Mouse (Mus musculus): ENCODE measurements around the gene Vmn1r220. TPM values are rescaled to one million over a fixed set of nuclear protein-coding genes. Genes with fewer than 3 reads are reported as not detected.

The Vmn1r220 gene
- polyA plus RNA-seq, 1 experiment from 2014 or later: not detected

Other genes with a start within 250 kb of the Vmn1r220 start
- gene Vmn1r213, start 180.3 kb downstream of the Vmn1r220 start, polyA plus RNA-seq (2015; fragmentation: Nextera tagmentation; extraction: Ambion mirVana): not detected in 2 replicates
- gene Vmn1r214, start 157.6 kb downstream of the Vmn1r220 start, polyA plus RNA-seq (2015; fragmentation: Nextera tagmentation; extraction: Ambion mirVana): not detected in 2 replicates
- not detected in 2 replicates for gene Vmn1r215, start 120.0 kb downstream of the Vmn1r220 start, polyA plus RNA-seq (2015; fragmentation: Nextera tagmentation; extraction: Ambion mirVana)
- gene Vmn1r217, start 69.7 kb downstream of the Vmn1r220 start, polyA plus RNA-seq (2015; fragmentation: Nextera tagmentation; extraction: Ambion mirVana): not detected in 2 replicates
- gene Vmn1r218, start 54.8 kb downstream of the Vmn1r220 start, polyA plus RNA-seq (2015; fragmentation: Nextera tagmentation; extraction: Ambion mirVana): not detected in 2 replicates
- gene Vmn1r219, start 28.7 kb downstream of the Vmn1r220 start, polyA plus RNA-seq (2015; fragmentation: Nextera tagmentation; extraction: Ambion mirVana): not detected in 2 replicates
- not detected in 2 replicates for gene Vmn1r221, start 26.2 kb upstream of the Vmn1r220 start, polyA plus RNA-seq (2015; fragmentation: Nextera tagmentation; extraction: Ambion mirVana)
- not detected in 2 replicates for gene Vmn1r222, start 48.0 kb upstream of the Vmn1r220 start, polyA plus RNA-seq (2015; fragmentation: Nextera tagmentation; extraction: Ambion mirVana)
- gene Vmn1r223, start 59.2 kb upstream of the Vmn1r220 start, polyA plus RNA-seq (2015; fragmentation: Nextera tagmentation; extraction: Ambion mirVana): not detected in 2 replicates
- 56.0 and 56.3 TPM in 2 replicates for gene Zfp322a, start 181.2 kb upstream of the Vmn1r220 start, polyA plus RNA-seq (2015; fragmentation: Nextera tagmentation; extraction: Ambion mirVana)
- gene Abt1, start 235.9 kb upstream of the Vmn1r220 start, polyA plus RNA-seq (2015; fragmentation: Nextera tagmentation; extraction: Ambion mirVana): 11.8 and 12.3 TPM in 2 replicates